Mouse (Mus musculus): ENCODE measurements around the gene Nmral1. TPM values are rescaled to one million over a fixed set of nuclear protein-coding genes. Genes with fewer than 3 reads are reported as not detected.
A peak's percentile ranks its signal among the peaks of the same experiment; 100 is the strongest.

Nmral1 gene
- total and polyA plus RNA-seq, 3 experiments: 54.6 to 60.4 TPM; not detected in 1

DNA sequence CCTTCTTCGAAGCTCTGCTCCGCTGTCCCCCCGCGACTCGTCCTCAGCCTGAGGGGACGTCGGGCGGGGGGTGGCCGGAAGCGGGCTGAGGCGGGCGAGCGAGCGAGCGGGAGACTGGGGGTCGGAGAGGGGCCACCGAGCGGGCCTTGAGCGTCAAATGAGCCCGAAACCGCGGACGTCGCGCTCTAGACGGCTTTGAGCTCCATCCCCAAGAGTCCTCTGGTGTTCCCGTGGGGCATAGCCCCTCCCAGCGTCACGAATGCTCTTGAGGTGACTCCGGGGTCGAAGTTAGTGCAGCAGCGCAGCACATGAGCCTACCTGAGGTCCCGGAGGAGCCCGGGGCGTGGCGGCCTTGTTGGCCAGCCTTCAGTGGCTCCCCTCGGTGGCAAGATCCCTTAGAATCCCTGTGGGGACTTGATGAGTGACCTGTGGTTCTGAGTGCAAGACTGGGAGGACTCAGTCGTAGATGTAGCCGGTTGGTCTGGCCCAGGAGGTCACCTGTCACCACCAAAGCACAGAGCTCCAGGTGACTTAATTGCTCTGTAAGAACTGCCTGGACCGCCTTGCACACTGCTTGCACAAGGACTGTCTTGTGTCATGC, 7.5 kb upstream of the Nmral1 start:
- H3K79me2 ChIP-seq (ENCODE audit: control insufficient read depth, insufficient read depth, low read length, poor library complexity): peaks cover 27% of the 10 kb centered on the region
- peak overlapping the region; percentile 79 to 95 for H3K4me3 ChIP-seq (ENCODE audit: control insufficient read depth in 1 of 2, insufficient read depth in 1 of 2, low read depth in 2 of 2, low read length in 2 of 2)
- H3K27me3 ChIP-seq (ENCODE audit: control insufficient read depth in 1 of 2, insufficient read depth in 2 of 2, low read length in 2 of 2): no peaks in the 10 kb centered on the region
- H3K4me1 ChIP-seq (ENCODE audit: control insufficient read depth in 1 of 2, insufficient read depth in 2 of 2, low read length in 2 of 2): peaks cover 7 to 17% of the 10 kb centered on the region in 2 experiments
- no peaks in the 10 kb centered on the region for H3K9me3 ChIP-seq (replicated peaks; ENCODE audit: insufficient read depth, low read length)
- no peak for DNase-seq (ENCODE audit: low read depth, low spot score)
- H3K36me3 ChIP-seq (ENCODE audit: control insufficient read depth in 1 of 2, insufficient read depth in 2 of 2, low read length in 2 of 2): peaks cover 0 to 29% of the 10 kb centered on the region in 2 experiments; a peak in 2 of 4 replicates
- peak overlapping the region; percentile 41 for H3K27ac ChIP-seq (ENCODE audit: control insufficient read depth, low read depth, low read length)
- H3K9ac ChIP-seq (ENCODE audit: control insufficient read depth, low read depth, low read length, poor library complexity, severe bottlenecking): peak overlapping the region; percentile 94
- no peak for TF ChIP-seq SMC3 (IDR thresholded peaks at IDR 0.05; ENCODE audit: low read depth, low read length)
- TF ChIP-seq KAT2A (conservative IDR thresholded peaks at IDR 0.05; ENCODE audit: low read depth, low read length): no peak
- TF ChIP-seq POLR2A (IDR thresholded peaks at IDR 0.05; ENCODE audit: control insufficient read depth in 1 of 2, insufficient read depth in 1 of 2, low read depth in 1 of 2, low read length in 2 of 2, poor library complexity in 1 of 2): 0 out of 4 replicates have a peak, but pooled peaks of 1 of the 2 experiments have one; percentile 36
- TF ChIP-seq ETS1 (IDR thresholded peaks at IDR 0.05; ENCODE audit: low read depth, low read length): no peak
- TF ChIP-seq POLR2AphosphoS5 (IDR thresholded peaks at IDR 0.05; ENCODE audit: borderline replicate concordance, low read depth, low read length): no peak
- no peak for TF ChIP-seq ZC3H11A (IDR thresholded peaks at IDR 0.05; ENCODE audit: low read depth, low read length)

DNA sequence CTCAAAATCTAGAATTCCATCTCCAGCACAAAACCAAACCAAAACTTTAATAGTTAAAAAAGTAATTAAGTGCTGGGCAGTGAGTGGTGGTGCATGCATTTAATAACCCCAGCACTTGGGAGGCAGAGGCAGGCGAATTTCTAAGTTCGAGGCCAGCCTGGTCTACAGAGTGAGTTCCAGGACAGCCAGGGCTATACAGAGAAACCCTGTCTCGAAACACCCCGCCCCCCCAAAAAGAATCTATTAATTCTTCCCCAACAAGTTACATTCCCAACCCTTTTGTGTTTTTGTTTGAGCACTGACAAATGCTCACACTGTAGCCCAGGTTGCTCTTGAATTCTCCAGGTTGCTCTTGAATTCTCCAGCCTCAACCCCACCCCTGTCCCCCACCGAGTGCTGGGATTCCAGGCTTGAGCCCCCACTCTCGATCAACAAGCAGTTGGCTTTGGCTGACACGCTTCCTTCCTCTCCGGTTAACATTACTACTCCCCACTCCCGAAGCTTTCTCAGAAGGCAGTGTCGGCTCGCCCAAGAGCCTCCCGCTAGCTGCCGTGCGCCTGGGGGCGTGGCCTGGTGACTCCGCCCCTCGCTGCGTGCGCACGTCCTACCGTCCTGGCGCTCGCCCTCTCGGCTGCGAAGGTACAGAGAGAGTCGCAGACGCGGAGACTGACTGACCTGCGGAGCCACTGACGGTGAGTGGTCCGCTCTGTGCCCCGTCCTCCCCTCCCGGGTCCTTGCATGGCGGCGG, 6.8 kb upstream of the Nmral1 start, which contains the start of gene Hmox2:
Hmox2 (plus strand) TSS at position 582 of the 748 bp plus-strand sequence.
- peaks cover 7 to 18% of the 10 kb centered on the region in 2 experiments for H3K4me1 ChIP-seq (ENCODE audit: control insufficient read depth in 1 of 2, insufficient read depth in 2 of 2, low read length in 2 of 2)
- peaks cover 0 to 29% of the 10 kb centered on the region in 2 experiments; a peak in 2 of 4 replicates for H3K36me3 ChIP-seq (ENCODE audit: control insufficient read depth in 1 of 2, insufficient read depth in 2 of 2, low read length in 2 of 2)
- peaks cover 27% of the 10 kb centered on the region for H3K79me2 ChIP-seq (ENCODE audit: control insufficient read depth, insufficient read depth, low read length, poor library complexity)
- H3K9ac ChIP-seq (ENCODE audit: control insufficient read depth, low read depth, low read length, poor library complexity, severe bottlenecking): peak within 1 kb of the TSS; percentile 94
- H3K27ac ChIP-seq (ENCODE audit: control insufficient read depth, low read depth, low read length): peak within 1 kb of the TSS; percentile 86
- H3K9me3 ChIP-seq (replicated peaks; ENCODE audit: insufficient read depth, low read length): no peaks in the 10 kb centered on the region
- DNase-seq (ENCODE audit: low read depth, low spot score): peak; percentile 95
- peak; percentile 53; the same call in 1 of the 2 replicates for TF ChIP-seq USF1 (IDR thresholded peaks at IDR 0.05; ENCODE audit: low read depth, low read length)
- peak; percentile 70; the same call in 1 of the 2 replicates for TF ChIP-seq MXI1 (IDR thresholded peaks at IDR 0.05; ENCODE audit: low read depth, low read length)
- no peak for TF ChIP-seq RCOR1 (IDR thresholded peaks at IDR 0.05; ENCODE audit: low read depth, low read length)
- peak; percentile 92 for TF ChIP-seq ZMIZ1 (IDR thresholded peaks at IDR 0.05; ENCODE audit: low read depth, low read length)
- TF ChIP-seq NRF1 (IDR thresholded peaks at IDR 0.05; ENCODE audit: insufficient read depth, low read depth, low read length, poor library complexity, severe bottlenecking): peak; percentile 78
- peak; percentile 73 for TF ChIP-seq TCF12 (IDR thresholded peaks at IDR 0.05; ENCODE audit: low read depth, low read length)
- no peak for TF ChIP-seq GABPA (IDR thresholded peaks at IDR 0.05; ENCODE audit: low read depth, low read length)
- TF ChIP-seq HCFC1 (IDR thresholded peaks at IDR 0.05; ENCODE audit: low read depth, low read length): peak; percentile 72
- TF ChIP-seq TBP (IDR thresholded peaks at IDR 0.05; ENCODE audit: low read depth, low read length): peak; percentile 87
- TF ChIP-seq SIN3A (IDR thresholded peaks at IDR 0.05; ENCODE audit: low read length): peak; percentile 52; the same call in 1 of the 2 replicates
- TF ChIP-seq GATA1 (IDR thresholded peaks at IDR 0.05; ENCODE audit: low read depth, low read length): no peak
- TF ChIP-seq SMC3 (IDR thresholded peaks at IDR 0.05; ENCODE audit: low read depth, low read length): no peak
- no peak for TF ChIP-seq RAD21 (IDR thresholded peaks at IDR 0.05; ENCODE audit: low read depth, low read length)
- 0 out of 2 replicates have a peak, but pooled peaks have one; percentile 31 for TF ChIP-seq ETS1 (IDR thresholded peaks at IDR 0.05; ENCODE audit: low read depth, low read length)
- TF ChIP-seq POLR2AphosphoS2 (IDR thresholded peaks at IDR 0.05; ENCODE audit: low read length): peak; percentile 91
- no peak for TF ChIP-seq KAT2A (conservative IDR thresholded peaks at IDR 0.05; ENCODE audit: low read depth, low read length)
- TF ChIP-seq ELF1 (IDR thresholded peaks at IDR 0.05; ENCODE audit: low read depth, low read length): peak; percentile 37; the same call in 1 of the 2 replicates
- peak; percentile 97 for TF ChIP-seq POLR2A (IDR thresholded peaks at IDR 0.05; ENCODE audit: control insufficient read depth in 1 of 2, insufficient read depth in 1 of 2, low read depth in 1 of 2, low read length in 2 of 2, poor library complexity in 1 of 2)
- TF ChIP-seq EP300 (IDR thresholded peaks at IDR 0.05; ENCODE audit: low read depth in 1 of 2, low read length in 2 of 2): 0 out of 4 replicates have a peak, but pooled peaks of 1 of the 2 experiments have one; percentile 9
- peak; percentile 94 for TF ChIP-seq NELFE (IDR thresholded peaks at IDR 0.05; ENCODE audit: low read depth, low read length)
- 0 out of 2 replicates have a peak, but pooled peaks have one; percentile 44 for TF ChIP-seq UBTF (IDR thresholded peaks at IDR 0.05; ENCODE audit: borderline replicate concordance, insufficient read depth, low read depth, low read length)
- TF ChIP-seq E2F4 (IDR thresholded peaks at IDR 0.05; ENCODE audit: borderline replicate concordance, low read depth, low read length): no peak
- TF ChIP-seq MAZ (IDR thresholded peaks at IDR 0.05; ENCODE audit: low read depth, low read length): peak; percentile 51; the same call in 1 of the 2 replicates
- TF ChIP-seq POLR2AphosphoS5 (IDR thresholded peaks at IDR 0.05; ENCODE audit: borderline replicate concordance, low read depth, low read length): no peak
- H3K4me3 ChIP-seq (ENCODE audit: control insufficient read depth in 1 of 2, insufficient read depth in 1 of 2, low read depth in 2 of 2, low read length in 2 of 2): peak within 1 kb of the TSS; percentile 79 to 95
- H3K27me3 ChIP-seq (ENCODE audit: control insufficient read depth in 1 of 2, insufficient read depth in 2 of 2, low read length in 2 of 2): no peaks in the 10 kb centered on the region
